Mouse (Mus musculus) NIH3T3 (cell line): ENCODE results near the gene Ppp4r2.

Source experiments
- DNase-seq: peaks from one replicate; pipeline ENCODE4 v3.0.0-alpha.2; 2012; ENCODE audit warnings: low read depth

Gene Ppp4r2

DNA sequence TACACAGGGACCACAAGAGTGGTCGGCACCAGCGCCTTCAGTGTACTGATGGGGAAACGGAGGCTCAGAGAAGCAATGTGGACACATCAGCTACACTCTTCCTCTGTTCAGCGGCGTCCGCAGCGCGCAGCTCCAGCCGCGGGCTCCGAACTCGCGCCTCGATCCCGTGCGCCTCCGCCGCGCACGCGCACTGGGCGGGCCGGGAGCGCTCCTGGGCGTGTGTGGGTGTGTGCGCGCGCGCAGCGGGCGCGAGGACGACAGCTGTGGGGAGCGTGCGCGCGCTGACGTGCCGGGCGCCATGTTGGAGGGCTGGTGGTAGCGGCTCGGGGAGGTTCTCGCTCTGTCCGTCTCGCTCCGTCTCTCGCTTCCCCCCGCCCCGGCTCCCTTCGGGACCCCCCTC lies at the start of gene Ppp4r2:
Gene Ppp4r2, plus strand, starts transcription at position 268 of the 400 bp plus-strand sequence.
- DNase-seq = peak; percentile 98

DNA sequence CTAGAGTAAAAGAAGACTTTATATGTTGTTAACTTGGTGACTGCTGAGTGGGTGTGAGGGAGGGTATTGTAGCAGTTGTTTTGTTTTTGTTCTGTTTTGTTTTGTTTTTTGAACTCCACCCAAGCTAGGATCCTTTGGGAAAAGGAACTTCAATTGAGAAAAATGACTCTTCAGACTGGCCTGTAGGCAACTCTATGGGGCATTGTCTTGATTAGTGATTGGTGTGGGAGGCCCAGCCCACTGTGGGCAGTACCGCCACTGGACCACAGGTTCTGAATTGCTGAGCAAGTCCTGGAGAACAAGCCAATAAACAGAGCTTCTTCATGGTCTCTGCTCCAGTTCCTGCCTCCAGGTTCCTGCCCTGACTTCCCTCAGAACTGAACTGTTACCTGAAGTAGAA lies 45.7 kb upstream of the Ppp4r2 start:
- DNase-seq = no peak

DNA sequence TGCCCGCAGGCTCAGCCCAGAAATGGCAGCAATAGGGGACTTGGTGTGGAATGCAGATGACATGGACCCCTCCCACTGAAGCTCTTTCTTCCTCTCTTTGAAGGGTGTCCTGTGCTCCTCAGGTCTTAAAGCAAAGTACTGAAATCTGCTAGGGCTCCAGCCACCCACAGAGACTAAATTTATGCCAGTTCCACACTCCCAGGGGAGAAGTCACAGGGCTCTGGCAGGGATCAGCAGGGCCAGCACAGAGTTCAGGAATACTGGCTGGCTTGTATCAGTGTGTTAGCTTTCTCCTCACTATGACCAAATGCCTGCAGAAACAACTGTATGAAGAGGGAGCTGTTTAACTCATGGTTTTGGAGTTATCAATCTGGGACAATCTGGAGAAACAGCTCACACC lies 44.3 kb upstream of the Ppp4r2 start:
- no peak for DNase-seq

GRCm38 (mm10) chr6:100792055-100792659 lies 41.3 kb upstream of the Ppp4r2 start:
- no peak for DNase-seq

GRCm38 (mm10) chr6:100792973-100793769 lies 40.3 kb upstream of the Ppp4r2 start:
- peak; percentile 72 for DNase-seq

GRCm38 (mm10) chr6:100795797-100796196 lies 37.6 kb upstream of the Ppp4r2 start:
- no peak for DNase-seq

- DNase-seq = peak; percentile 92
These were observed 34.1 kb upstream of the Ppp4r2 start for GRCm38 (mm10) chr6:100799290-100799689.

DNA sequence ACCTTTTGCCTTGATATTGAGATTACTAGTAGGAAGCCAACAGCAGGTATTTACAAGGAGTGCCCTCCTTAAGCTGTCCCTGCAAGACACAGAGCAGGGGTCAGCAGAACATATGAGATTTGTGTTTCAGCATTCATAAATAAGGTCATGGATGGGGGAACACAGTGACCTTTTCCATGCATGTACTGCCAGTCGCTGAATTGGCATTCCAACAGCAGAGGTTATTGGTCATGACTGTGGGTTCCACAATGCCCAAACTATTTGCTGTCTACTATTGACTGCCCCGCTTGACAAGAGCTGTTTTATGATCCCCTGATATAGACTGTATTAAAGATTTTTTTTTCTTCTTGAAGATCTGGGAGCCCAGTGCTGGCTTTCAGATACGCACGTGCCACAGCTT lies 33.7 kb upstream of the Ppp4r2 start:
- no peak for DNase-seq

- DNase-seq = peak; percentile 95
These were observed 32.9 kb upstream of the Ppp4r2 start for GRCm38 (mm10) chr6:100800497-100800955.

- DNase-seq = no peak
These were observed 30.9 kb upstream of the Ppp4r2 start for GRCm38 (mm10) chr6:100802381-100803083.

DNA sequence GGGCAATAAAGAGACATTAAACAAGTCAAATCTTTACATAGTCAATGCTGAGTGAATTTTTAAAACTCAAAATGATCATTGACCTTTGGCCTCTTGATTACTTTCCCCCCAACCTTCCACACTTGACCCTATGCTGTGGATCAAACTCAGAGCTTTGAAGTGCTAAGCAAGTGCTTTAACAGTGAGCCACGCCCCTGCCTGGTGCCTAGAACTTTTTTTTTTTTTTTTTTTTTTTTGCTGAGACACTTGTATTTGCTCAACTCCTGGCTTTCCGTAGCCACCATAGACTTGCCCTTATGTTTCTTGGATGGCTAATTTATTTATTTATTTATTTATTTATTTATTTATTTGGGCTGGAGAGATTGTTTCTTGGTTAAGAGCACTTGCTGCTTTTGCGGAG lies 30.2 kb upstream of the Ppp4r2 start:
- DNase-seq = no peak

DNA sequence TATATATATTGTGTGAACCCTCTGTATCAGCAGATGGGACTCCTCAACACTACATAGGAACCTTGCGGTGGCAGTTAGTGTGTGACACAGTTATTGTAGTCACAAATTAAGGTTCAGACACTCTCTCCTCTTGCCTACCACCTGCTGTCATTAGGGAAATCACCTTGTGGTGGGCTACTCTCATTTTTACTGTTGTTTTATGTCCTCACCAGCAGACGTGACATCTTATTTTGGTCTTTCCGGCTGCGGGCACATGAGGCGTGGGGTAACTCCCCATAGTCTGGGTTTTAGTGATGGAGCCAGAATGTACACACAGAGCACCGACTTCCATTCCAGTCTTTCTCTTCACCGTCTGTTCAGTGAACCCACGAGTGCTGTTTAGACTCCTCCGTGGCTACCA lies 26.2 kb upstream of the Ppp4r2 start:
- no peak for DNase-seq

DNA sequence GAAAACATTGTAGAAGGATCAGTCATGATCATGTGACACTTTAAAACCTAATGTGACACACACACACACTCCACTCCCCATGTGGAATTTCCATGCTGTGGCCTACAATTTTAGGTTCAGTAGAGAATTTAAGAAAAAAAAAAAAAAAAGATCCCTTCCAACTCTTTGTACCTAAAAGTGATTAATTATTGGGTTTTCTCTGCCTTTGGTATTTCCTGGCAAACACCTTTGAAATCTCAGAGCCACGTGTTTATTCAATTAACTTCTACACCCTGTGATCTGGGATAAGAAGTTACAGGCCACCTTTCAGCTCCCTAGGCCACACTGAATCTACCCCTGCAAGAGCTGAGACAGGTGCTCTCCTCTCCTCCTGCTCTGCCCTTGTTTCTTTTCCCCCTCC lies 25.7 kb upstream of the Ppp4r2 start:
- DNase-seq = no peak

GRCm38 (mm10) chr6:100808221-100808778 lies 25.1 kb upstream of the Ppp4r2 start:
- no peak for DNase-seq

- no peak for DNase-seq
These were observed 23.3 kb upstream of the Ppp4r2 start for GRCm38 (mm10) chr6:100810117-100810516.

GRCm38 (mm10) chr6:100811731-100812130 lies 21.7 kb upstream of the Ppp4r2 start:
- DNase-seq = no peak

- DNase-seq = no peak
These were observed 12.1 kb upstream of the Ppp4r2 start for GRCm38 (mm10) chr6:100821367-100821766.

DNA sequence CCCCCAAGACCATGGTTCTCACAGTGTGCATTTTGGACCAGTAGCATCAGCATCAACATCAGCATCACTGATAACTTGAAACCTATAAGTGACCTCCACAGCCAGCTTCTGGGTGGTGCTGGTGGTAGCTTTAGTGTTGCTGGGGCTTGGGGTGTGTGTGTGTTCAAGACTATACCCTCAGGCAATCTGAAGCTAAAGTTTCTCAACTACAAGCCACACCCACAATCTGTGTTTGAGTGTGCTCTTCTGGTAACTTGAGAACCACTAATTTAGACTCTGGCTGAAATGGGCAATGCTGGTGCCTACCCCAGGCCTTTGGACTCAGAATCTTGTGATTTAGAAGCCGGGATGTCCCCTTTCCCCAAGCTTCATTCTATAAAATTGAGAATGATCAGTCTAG lies 10.1 kb upstream of the Ppp4r2 start:
- peak; percentile 63 for DNase-seq

DNA sequence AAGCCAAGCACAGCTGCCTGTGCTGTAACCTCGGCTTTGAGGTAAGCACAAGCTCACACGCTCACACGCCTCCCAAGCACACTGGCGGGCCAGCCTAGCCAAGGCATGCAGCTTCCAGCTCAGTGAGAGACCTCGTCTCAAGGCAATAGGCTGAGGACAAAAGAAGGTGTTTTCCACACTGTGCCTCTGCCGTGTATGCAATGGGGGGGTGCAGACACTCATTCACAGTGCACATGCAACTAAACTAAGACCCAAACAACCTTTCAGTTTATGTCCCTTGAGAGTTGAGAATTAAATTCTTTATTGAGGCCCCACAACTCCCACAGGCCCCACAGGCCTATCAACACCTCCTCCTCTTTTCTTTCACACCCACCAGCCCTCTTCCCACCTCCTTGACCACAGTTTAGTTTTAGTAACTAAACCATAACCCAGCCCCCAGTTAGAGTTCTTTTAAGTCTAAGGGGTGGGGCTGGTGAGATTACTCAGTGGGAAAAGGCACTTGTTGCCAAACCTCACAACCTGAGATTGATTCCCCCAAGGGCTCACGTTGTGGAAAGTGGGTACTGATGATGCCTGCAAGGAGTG lies 8.9 kb upstream of the Ppp4r2 start:
- DNase-seq = peak; percentile 29

- no peak for DNase-seq
These were observed 7.4 kb upstream of the Ppp4r2 start for GRCm38 (mm10) chr6:100826046-100826445.

DNA sequence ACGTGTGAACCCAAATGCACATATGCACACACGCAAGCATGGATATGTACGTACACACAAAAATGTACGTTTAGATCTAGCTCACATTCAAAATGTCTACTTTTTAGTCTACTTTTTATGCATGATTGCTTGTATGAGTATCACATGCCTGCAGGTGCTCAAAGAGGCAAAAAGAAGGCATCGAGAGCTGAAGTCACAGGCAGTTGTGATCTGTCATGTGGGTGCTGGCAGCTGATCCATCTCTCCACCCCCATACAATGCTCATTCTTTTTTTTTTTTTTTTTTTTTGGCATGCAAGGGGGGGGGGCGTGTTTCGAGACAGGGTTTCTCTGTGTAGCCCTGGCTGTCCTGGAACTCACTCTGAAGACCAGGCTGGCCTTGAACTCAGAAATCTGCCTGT lies 4.9 kb upstream of the Ppp4r2 start:
- DNase-seq = no peak

DNA sequence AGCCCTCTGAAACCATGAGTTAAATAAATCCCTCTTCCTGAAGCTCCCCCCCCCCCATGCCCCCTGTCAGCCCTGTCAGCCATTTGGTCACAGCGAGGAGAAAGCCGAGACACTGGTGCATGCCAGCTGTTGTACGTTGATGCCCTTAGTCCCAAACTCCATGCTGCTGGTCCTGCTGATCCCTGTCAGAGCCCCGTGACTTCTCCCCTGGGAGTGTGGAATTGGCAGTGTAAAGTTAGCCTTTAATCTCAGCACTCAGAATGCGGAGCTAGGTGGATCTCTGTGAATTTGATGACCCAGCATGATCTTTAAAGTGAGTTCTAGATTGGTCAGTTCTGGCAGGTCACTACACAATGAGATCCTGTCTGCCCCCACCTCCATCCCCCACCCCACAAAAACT lies 3.7 kb upstream of the Ppp4r2 start:
- no peak for DNase-seq
